Mouse (Mus musculus): ENCODE measurements at regions not wholly inside any gene's neighbourhood (a gene's known extent, or its start where the extent isn't known, plus 50 kb on each side); places are given as distances from the start of the nearest gene placed in this dataset.

DNA sequence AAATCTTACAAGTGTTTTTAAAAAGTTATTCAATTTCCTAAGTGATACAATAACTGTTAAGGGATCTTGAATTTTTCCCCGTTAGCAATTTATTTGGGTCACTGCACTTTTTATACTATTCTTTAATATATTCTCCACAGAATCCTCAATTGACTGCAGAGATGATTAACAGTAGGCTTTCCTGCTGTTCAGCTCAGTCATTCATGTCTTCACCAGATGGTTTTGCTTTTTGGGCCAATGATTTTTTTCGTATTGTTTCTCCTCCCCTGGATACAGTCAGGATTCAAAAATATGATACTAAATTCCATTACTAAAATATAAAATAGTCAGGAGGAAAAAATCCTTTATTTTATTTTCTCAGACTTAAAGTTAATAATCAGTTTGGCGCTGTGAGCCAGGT, 201.9 kb downstream of the 1700017N19Rik start:
- H3K4me3 ChIP-seq, result no peak overlapping the region
- 77% methylated on average over 3 of the region's 3 CpGs for WGBS
- no peaks in the 10 kb centered on the region for H3K36me3 ChIP-seq
- H3K9ac ChIP-seq, result no peak overlapping the region
- no peak overlapping the region for H3K27ac ChIP-seq
- H3K4me1 ChIP-seq (replicated peaks), result no peaks in the 10 kb centered on the region
- H3K9me3 ChIP-seq (replicated peaks), result no peaks in the 10 kb centered on the region
- H3K27me3 ChIP-seq, result no peaks in the 10 kb centered on the region
- no peak overlapping the region for H3K4me2 ChIP-seq
- ATAC-seq (replicated peaks; ENCODE audit: insufficient number of reproducible peaks, insufficient read depth, low FRiP score, low read depth), result no peak

DNA sequence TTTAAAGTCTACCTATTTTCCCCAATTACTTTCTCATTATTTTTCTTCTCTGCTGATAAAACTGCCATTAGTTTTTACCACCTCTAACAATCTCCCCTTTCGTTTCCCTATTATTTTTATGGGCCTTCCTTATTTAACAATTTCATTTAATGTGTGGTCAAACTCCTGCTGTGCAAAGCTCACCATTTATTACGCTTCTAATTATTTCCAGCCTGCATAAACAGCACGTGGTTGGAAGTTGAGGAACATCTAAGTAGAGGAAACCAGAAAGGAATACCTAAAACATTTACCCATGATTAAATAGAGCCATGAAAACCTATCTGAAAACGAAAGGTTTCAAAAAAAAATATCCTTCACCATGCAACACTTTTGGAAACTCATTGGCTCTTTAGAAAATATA, 202.3 kb downstream of the 1700017N19Rik start:
- H3K27me3 ChIP-seq, result no peaks in the 10 kb centered on the region
- no peaks in the 10 kb centered on the region for H3K36me3 ChIP-seq
- 56% methylated on average over 4 of the region's 4 CpGs for WGBS
- ATAC-seq (replicated peaks; ENCODE audit: insufficient number of reproducible peaks, insufficient read depth, low FRiP score, low read depth), result no peak
- no peaks in the 10 kb centered on the region for H3K4me1 ChIP-seq (replicated peaks)
- H3K4me2 ChIP-seq, result no peak overlapping the region
- H3K27ac ChIP-seq, result no peak overlapping the region
- H3K4me3 ChIP-seq, result no peak overlapping the region
- H3K9me3 ChIP-seq (replicated peaks), result no peaks in the 10 kb centered on the region
- no peak overlapping the region for H3K9ac ChIP-seq

DNA sequence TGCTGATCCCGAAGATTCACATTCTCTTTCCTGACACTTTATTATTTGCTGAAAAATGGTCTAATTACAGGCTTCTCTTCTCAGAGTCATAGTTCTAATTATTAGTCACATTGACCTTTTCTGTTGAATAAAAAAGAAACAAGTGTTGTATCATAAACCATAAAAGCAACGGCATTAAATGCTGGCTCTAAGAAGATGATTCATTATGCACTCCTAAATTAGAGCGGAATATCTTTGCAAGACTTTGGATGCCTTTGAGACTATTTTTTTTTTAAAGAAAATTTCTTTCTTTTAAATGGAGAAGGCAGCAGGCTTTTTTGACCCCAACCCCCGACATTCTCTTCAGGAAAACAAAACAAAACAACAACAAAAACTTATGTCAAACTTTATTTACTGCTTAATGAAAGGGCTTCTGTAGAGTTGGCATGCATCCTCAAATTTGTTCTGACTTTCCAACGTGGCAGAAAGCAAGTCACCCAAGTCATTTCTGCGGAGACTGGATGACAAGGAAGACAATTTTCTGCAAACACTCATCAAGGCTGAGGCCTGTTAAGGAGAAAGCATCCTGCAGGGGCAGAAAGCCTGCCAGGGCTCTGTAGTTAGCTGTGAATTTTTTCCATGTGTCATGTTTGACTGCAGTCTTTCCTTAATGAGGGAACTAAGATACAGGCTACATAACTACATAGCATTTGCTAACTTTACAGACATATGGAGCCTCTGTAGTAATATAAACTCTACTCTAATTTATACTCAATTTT, 205.1 kb downstream of the 1700017N19Rik start:
- ATAC-seq (replicated peaks; ENCODE audit: insufficient number of reproducible peaks, insufficient read depth, low FRiP score, low read depth), result no peak
- WGBS, result 62% methylated on average over 6 of the region's 6 CpGs

DNA sequence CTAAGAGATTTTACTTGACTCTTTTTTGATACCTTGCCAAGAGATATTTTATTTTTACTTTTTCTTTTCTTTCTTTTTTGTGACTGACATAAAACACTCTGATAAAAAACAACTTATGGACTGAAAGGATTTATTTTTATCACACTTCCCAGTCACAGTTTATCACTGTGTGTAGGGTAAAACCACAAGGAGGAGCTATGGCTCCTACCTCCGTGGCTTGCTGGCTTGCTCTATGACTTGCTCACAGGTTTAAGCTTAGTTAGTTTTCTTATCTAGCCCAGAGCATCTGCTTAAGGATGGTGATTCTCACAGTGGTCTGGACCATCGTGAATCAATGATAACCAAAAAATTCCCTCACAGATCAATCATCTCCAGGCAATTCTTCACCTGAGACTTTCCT, 221.4 kb downstream of the 1700017N19Rik start:
- ATAC-seq (replicated peaks; ENCODE audit: insufficient number of reproducible peaks, insufficient read depth, low FRiP score, low read depth), result no peak
- Histone ChIP-seq H3K9me3 (replicated peaks) (no peaks in the 10 kb centered on the region), H3K27ac (no peak overlapping the region), H3K4me3 (no peak overlapping the region), H3K4me1 (replicated peaks) (no peaks in the 10 kb centered on the region), H3K9ac (no peak overlapping the region), H3K4me2 (no peak overlapping the region), H3K27me3 (no peaks in the 10 kb centered on the region), H3K36me3 (no peaks in the 10 kb centered on the region)
- 38% methylated on average over 2 of the region's 2 CpGs for WGBS

More for the DNA sequence above, 205.1 kb downstream of the 1700017N19Rik start:
- Histone ChIP-seq H3K9ac (no peak overlapping the region), H3K9me3 (replicated peaks) (no peaks in the 10 kb centered on the region), H3K4me1 (replicated peaks) (no peaks in the 10 kb centered on the region), H3K4me2 (no peak overlapping the region), H3K4me3 (no peak overlapping the region), H3K36me3 (no peaks in the 10 kb centered on the region), H3K27ac (no peak overlapping the region), H3K27me3 (no peaks in the 10 kb centered on the region)

DNA sequence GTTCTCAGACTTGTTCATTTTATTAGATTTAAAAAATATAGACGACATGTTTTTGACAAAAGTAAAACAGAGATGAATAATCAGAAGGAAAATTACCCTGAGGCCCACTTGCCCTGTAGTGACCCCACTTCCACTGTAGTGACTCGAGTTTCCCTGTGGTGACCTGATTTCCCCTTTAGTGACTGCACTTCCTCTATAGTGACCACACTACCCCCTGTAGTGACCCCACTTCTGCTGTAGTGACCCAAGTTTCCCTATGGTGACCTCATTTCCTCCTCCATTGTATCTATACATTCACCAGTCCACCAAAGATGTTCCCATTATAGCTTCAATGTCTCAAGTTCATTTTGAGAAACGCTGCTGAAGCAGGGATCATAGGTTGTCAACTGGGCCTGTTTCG, 244.5 kb downstream of the 1700017N19Rik start:
- Histone ChIP-seq H3K27me3 (no peaks in the 10 kb centered on the region), H3K9me3 (replicated peaks) (no peaks in the 10 kb centered on the region), H3K27ac (no peak overlapping the region), H3K4me2 (no peak overlapping the region), H3K4me1 (replicated peaks) (no peaks in the 10 kb centered on the region), H3K36me3 (no peaks in the 10 kb centered on the region), H3K9ac (no peak overlapping the region), H3K4me3 (no peak overlapping the region)
- no peak for ATAC-seq (replicated peaks; ENCODE audit: insufficient number of reproducible peaks, insufficient read depth, low FRiP score, low read depth)
- 56% methylated on average over 4 of the region's 4 CpGs for WGBS

DNA sequence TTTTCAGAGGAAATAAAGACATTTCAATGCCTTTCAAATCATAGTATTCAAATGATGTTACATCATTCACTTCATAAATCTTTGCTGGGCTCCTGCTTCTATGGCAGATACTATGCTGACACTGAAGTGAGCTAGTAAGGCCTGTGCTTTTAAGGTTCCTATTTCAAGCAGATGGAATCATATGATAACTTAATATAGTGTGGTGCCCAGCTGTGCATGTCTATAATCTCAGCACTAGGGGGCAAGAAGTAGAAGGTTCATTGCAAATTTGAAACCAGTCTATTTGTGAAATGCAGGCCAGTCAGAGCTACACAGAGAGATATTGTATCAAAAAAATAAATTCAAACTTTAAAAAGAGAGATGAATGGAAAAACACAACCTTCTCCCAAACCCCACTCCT, 262.9 kb downstream of the 1700017N19Rik start:
- no peaks in the 10 kb centered on the region for H3K27me3 ChIP-seq
- no peaks in the 10 kb centered on the region for H3K4me1 ChIP-seq (replicated peaks)
- H3K9ac ChIP-seq, result no peak overlapping the region
- ATAC-seq (replicated peaks; ENCODE audit: insufficient number of reproducible peaks, insufficient read depth, low FRiP score, low read depth), result no peak
- no peaks in the 10 kb centered on the region for H3K36me3 ChIP-seq
- no peak overlapping the region for H3K4me2 ChIP-seq
- H3K9me3 ChIP-seq (replicated peaks), result no peaks in the 10 kb centered on the region
- H3K4me3 ChIP-seq, result no peak overlapping the region
- H3K27ac ChIP-seq, result no peak overlapping the region

DNA sequence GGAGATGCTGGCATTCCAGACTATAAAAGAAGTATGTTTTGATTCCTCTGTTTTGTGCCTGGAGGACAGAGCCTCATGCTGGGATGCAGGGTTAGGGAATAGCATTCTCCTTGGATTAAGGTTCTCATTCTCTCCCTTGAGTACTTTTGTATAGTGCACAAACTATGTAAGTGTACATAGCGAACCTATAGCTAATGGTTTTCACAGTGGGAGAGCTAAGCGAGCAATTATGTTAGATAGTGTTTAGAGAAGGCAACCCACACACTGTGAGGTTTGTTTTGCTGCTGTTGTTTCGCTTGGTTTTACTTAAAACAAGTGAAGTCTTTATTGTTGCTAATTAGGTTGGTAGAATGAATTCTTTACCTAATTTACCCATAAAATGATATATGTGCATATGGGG, 266.2 kb downstream of the 1700017N19Rik start:
- no peak overlapping the region for H3K9ac ChIP-seq
- H3K4me1 ChIP-seq (replicated peaks), result no peaks in the 10 kb centered on the region
- no peaks in the 10 kb centered on the region for H3K27me3 ChIP-seq
- H3K4me2 ChIP-seq, result no peak overlapping the region
- H3K9me3 ChIP-seq (replicated peaks), result no peaks in the 10 kb centered on the region
- H3K36me3 ChIP-seq, result no peaks in the 10 kb centered on the region
- H3K27ac ChIP-seq, result no peak overlapping the region
- ATAC-seq (replicated peaks; ENCODE audit: insufficient number of reproducible peaks, insufficient read depth, low FRiP score, low read depth), result no peak
- no peak overlapping the region for H3K4me3 ChIP-seq
- 69% methylated on average over 3 of the region's 3 CpGs for WGBS

DNA sequence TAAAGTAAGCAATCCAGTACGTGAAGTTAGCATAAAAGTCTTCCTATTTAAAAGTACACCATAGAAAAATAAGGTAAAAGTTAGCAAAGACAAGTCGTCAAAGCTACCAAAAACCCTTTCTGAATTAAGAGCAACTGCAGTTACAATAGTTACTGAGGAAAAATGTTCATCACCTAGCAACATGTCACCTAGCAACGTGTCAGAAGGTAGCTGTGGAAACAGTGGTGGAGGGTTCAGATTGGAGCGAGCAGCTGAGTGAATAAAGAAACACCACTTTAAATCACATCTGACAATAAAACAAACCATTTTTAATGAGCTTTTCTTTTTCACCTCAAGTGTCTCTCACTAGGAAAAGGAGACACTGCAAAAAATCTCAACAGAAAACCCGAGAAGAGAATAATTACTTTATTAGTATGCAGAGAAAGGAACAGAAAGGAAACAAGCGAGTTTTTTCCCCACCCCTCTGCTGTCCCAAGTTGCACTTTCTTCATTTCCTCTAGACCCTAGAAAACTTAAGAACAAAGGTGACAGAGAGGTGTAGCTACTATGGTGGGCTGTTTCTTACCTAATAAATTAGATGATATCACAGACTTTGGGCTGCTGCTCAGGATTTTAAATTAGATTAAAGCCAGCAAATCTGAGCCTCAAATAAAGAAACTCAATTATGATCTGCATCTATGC, 275.4 kb downstream of the 1700017N19Rik start:
- no peak overlapping the region for H3K4me2 ChIP-seq
- H3K27ac ChIP-seq, result no peak overlapping the region
- no peaks in the 10 kb centered on the region for H3K36me3 ChIP-seq
- no peaks in the 10 kb centered on the region for H3K4me1 ChIP-seq (replicated peaks)
- no peaks in the 10 kb centered on the region for H3K27me3 ChIP-seq
- no peak overlapping the region for H3K4me3 ChIP-seq
- WGBS, result 43% methylated on average over 6 of the region's 6 CpGs
- H3K9me3 ChIP-seq (replicated peaks), result no peaks in the 10 kb centered on the region
- no peak for ATAC-seq (replicated peaks; ENCODE audit: insufficient number of reproducible peaks, insufficient read depth, low FRiP score, low read depth)
- no peak overlapping the region for H3K9ac ChIP-seq

DNA sequence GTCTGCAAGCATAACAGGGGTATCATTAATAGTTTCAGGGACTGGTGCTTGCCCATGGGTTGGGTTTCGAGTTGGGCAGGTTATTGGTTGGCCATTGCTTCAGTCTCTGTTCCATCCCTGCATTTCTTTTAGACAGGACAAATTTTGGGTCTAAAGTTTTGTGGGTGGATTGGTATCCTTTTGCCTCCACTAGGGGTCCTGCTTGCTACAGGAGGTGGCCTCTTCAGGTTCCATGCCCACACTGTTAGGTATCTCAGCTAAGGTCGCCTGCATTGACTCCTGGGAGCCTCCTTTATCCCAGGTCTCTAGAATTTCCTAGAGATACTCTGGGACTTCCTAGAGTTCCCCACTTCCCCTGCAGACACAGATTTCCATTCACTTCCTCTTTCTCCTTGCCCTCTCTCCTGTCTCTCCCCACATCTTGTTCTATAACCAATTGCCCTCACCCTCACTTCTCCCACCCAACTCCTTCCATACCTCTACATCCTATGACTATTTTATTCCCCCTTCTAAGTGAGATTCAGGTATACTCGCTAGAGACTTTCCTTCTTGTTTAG, 278.2 kb downstream of the 1700017N19Rik start:
- Histone ChIP-seq H3K4me2 (no peak overlapping the region), H3K9ac (no peak overlapping the region), H3K36me3 (no peaks in the 10 kb centered on the region), H3K9me3 (replicated peaks) (no peaks in the 10 kb centered on the region), H3K27me3 (no peaks in the 10 kb centered on the region), H3K4me3 (no peak overlapping the region), H3K4me1 (replicated peaks) (no peaks in the 10 kb centered on the region), H3K27ac (no peak overlapping the region)
- no peak for ATAC-seq (replicated peaks; ENCODE audit: insufficient number of reproducible peaks, insufficient read depth, low FRiP score, low read depth)
- 37% methylated on average over 3 of the region's 3 CpGs for WGBS

DNA sequence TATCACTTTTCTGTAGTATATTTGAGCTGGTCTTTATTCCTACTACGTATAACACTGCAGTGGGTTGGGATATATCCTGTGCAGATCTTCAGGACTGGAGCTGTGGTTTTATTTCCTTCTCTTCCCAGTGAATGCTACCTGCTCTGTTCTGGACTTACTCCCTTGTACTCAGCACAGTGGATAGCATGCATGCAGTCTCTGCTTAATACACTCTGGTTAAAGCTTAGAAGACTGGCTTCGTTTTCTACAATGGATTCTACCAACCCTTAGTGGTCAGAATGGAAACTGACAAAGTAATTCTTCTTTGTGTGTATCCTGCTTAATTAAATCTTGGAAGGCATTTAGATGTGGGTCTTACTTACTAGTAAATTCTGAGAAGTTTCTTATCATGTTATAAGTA, 292.3 kb downstream of the 1700017N19Rik start:
- H3K9ac ChIP-seq, result no peak overlapping the region
- WGBS, result 78% methylated on average over 2 of the region's 2 CpGs
- H3K27me3 ChIP-seq, result no peaks in the 10 kb centered on the region
- ATAC-seq (replicated peaks; ENCODE audit: insufficient number of reproducible peaks, insufficient read depth, low FRiP score, low read depth), result no peak
- H3K9me3 ChIP-seq (replicated peaks), result no peaks in the 10 kb centered on the region
- H3K4me3 ChIP-seq, result no peak overlapping the region
- H3K27ac ChIP-seq, result no peak overlapping the region
- no peaks in the 10 kb centered on the region for H3K4me1 ChIP-seq (replicated peaks)
- H3K4me2 ChIP-seq, result no peak overlapping the region
- H3K36me3 ChIP-seq, result no peaks in the 10 kb centered on the region

DNA sequence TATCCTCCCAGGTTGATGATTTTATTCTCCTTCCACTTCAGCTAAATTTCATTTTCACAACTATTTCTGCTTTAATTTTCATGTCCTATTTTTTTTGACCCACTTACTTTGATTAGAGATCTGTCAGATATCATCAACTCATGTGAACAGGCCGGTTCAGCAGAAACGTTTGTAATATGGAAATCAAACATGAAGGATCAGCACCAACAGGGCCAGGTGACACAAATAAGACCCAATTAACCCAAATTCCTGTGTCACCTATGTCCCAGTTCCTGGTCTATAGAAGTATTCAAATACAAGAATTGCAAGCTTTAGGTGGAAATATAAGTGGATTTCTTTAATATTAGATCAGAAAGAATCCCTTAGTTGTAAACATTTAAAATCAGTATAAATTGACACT, 332.7 kb downstream of the 1700017N19Rik start:
- WGBS, result 70% methylated on average over 2 of the region's 2 CpGs
- H3K9ac ChIP-seq, result no peak overlapping the region
- H3K4me2 ChIP-seq, result no peak overlapping the region
- H3K4me3 ChIP-seq, result no peak overlapping the region
- H3K36me3 ChIP-seq, result no peaks in the 10 kb centered on the region
- no peak for ATAC-seq (replicated peaks; ENCODE audit: insufficient number of reproducible peaks, insufficient read depth, low FRiP score, low read depth)
- H3K9me3 ChIP-seq (replicated peaks), result no peaks in the 10 kb centered on the region
- no peaks in the 10 kb centered on the region for H3K27me3 ChIP-seq
- H3K4me1 ChIP-seq (replicated peaks), result no peaks in the 10 kb centered on the region
- no peak overlapping the region for H3K27ac ChIP-seq

DNA sequence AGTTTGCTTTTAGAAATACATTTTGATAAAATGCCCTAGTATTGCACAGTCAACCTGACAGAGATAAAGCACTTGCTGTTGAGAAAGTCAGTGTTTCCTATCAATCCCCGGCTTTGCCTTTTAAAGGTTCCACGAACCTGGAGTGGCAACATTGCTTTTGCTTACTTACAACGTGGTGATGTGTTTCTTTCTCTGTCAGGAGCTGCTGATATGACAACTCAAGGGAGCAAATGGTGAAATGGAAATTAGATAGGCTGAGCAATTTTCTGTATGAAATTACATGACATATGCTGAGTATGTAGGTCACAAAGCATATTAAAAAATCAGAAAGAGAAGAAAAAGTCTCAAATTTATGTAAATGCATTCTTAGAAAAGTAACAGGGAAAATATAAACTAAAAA, 336.8 kb downstream of the 1700017N19Rik start:
- WGBS, result 46% methylated on average over 3 of the region's 3 CpGs

More for the DNA sequence above, 336.8 kb downstream of the 1700017N19Rik start:
- H3K4me1 ChIP-seq (replicated peaks), result no peaks in the 10 kb centered on the region
- no peak overlapping the region for H3K4me3 ChIP-seq
- H3K4me2 ChIP-seq, result no peak overlapping the region
- H3K9ac ChIP-seq, result no peak overlapping the region
- H3K27ac ChIP-seq, result no peak overlapping the region
- H3K36me3 ChIP-seq, result no peaks in the 10 kb centered on the region
- H3K27me3 ChIP-seq, result no peaks in the 10 kb centered on the region
- ATAC-seq (replicated peaks; ENCODE audit: insufficient number of reproducible peaks, insufficient read depth, low FRiP score, low read depth), result no peak
- H3K9me3 ChIP-seq (replicated peaks), result no peaks in the 10 kb centered on the region
